Mouse (Mus musculus) intestine, postnatal 0 days (tissue): ENCODE data around the gene Zfp473. TPM values are rescaled to one million over a fixed set of nuclear protein-coding genes. Genes with fewer than 3 reads are reported as not detected.
A peak's percentile ranks its signal among the peaks of the same experiment; 100 is the strongest.

Experiments
- ATAC-seq: fragments of 200-750 bp; cut with Nextera tagmentation; 2 replicates; pipeline ENCODE4 v1.8.0; 2017; ENCODE audit warnings: mild to moderate bottlenecking, moderate TSS enrichment, moderate library complexity
- H3K27ac ChIP-seq: fragments of 300-500 bp; sonication (generic); 2 replicates; pipeline ENCODE4 v1.5.1; 2014; ENCODE audit warnings: mild to moderate bottlenecking, low read depth, low read length, moderate library complexity
- H3K27me3 ChIP-seq: fragments of 300-500 bp; sonication (generic); replicated peaks from 2 replicates; pipeline ENCODE4 v1.6.1; 2014; ENCODE audit warnings: low read length, mixed read lengths; ENCODE audit not compliant: control insufficient read depth, insufficient read depth
- H3K36me3 ChIP-seq: fragments of 300-500 bp; sonication (generic); 2 replicates; pipeline ENCODE4 v1.6.1; 2014; ENCODE audit warnings: mild to moderate bottlenecking, moderate library complexity; ENCODE audit not compliant: control insufficient read depth, insufficient read depth
- H3K4me1 ChIP-seq: fragments of 300-500 bp; sonication (generic); replicated peaks from 2 replicates; pipeline ENCODE4 v1.6.1; 2014; ENCODE audit warnings: antibody characterized with exemption, low read length, mixed read lengths; ENCODE audit not compliant: control insufficient read depth, insufficient read depth
- H3K4me2 ChIP-seq: fragments of 300-500 bp; sonication (generic); replicated peaks from 2 replicates; pipeline ENCODE4 v1.6.1; 2014; ENCODE audit warnings: low read depth, mild to moderate bottlenecking, moderate library complexity
- H3K4me3 ChIP-seq: fragments of 300-500 bp; sonication (generic); 2 replicates; pipeline ENCODE4 v1.5.1; 2014; ENCODE audit warnings: low read depth, low read length
- H3K9ac ChIP-seq: fragments of 300-500 bp; sonication (generic); 2 replicates; pipeline ENCODE4 v1.6.1; 2014; ENCODE audit warnings: mild to moderate bottlenecking, low read depth, low read length
- H3K9me3 ChIP-seq: fragments of 300-500 bp; sonication (generic); 2 replicates; pipeline ENCODE4 v1.6.1; 2016; ENCODE audit warnings: mixed run types; ENCODE audit not compliant: control insufficient read depth
- CTCF ChIP-seq: sonication (generic); IDR thresholded peaks from 2 replicates; pipeline ENCODE4 v1.5.1; 2016; ENCODE audit warnings: low read depth, mild to moderate bottlenecking, control low read depth, antibody characterized with exemption, moderate library complexity
- WGBS: fragments of 180-500 bp; shearing (Covaris S2); extraction: QIAGEN DNeasy Blood & Tissue Kit; methylation state at CpG from one replicate; pipeline ENCODE4 v1.1.7; 2014; 5-methylcytosine and 5-hydroxymethylcytosine counted together
- polyA plus RNA-seq: library from polyadenylated mRNA; unstranded; fragments of >200 nt; fragmentation: Nextera tagmentation; extraction: Ambion mirVana; gene quantifications from 2 replicates; pipeline ENCODE4 v1.2.1, GENCODE M21; 2015

Gene Zfp473
- polyA plus RNA-seq, 1 experiment from 2014 or later, result 0.26 TPM

DNA sequence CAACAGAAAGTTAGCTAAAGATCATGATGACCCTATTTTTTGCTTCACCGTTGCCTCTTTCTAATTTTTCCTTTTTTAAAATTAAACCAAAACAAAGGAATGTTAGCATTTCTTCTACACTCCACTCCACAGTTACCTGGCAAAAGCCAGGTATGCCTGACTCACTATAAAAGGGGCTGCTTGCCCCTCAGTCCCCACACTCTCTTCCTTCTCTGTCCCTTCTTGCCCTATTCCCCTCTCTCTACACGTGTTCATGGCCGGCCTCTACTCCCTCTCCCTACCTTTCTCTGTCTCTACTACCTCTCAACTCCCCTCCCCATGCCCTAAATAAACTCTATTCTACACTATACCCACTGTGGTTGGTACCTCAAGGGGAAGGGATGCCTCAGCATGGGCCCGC, 3.7 kb downstream of the Zfp473 start:
- ATAC-seq, result no peak
- Histone ChIP-seq H3K36me3 (peaks cover 2% of the 10 kb centered on the region; the same call in 1 of the 2 replicates), H3K4me2 (peak overlapping the region; percentile 73; the same call in 1 of the 2 replicates), H3K4me1 (peaks cover 5% of the 10 kb centered on the region; the same call in 1 of the 2 replicates), H3K4me3 (no peak overlapping the region), H3K27ac (no peak overlapping the region), H3K9me3 (no peaks in the 10 kb centered on the region), H3K9ac (no peak overlapping the region), H3K27me3 (no peaks in the 10 kb centered on the region)
- TF ChIP-seq CTCF, result no peak
- 65% methylated on average over 4 of the region's 4 CpGs for WGBS

DNA sequence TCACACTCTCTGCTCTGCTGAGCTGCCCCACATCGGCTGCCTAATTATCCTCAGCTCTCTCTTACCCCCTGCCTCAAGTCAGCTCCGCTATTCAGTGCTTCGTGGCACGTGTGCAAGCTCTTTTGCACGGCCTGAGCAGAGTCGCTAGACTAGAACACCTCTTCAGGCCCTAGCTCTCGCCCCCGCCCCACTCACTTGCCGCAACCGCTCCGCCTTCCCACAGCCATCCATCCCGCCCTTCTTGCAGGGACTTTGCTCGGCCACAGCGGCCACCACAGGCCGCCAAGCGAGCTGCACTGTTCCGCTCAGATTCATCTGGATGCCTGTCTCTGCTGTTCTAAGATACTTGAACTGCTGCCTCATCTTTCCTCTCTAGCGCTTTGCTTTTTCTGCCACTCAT, 5.8 kb downstream of the Zfp473 start:
- Histone ChIP-seq H3K9ac (no peak overlapping the region), H3K4me1 (peaks cover 5% of the 10 kb centered on the region; the same call in 1 of the 2 replicates), H3K27ac (no peak overlapping the region), H3K9me3 (no peaks in the 10 kb centered on the region), H3K4me2 (peak overlapping the region; percentile 71), H3K4me3 (peak overlapping the region; percentile 33), H3K27me3 (no peaks in the 10 kb centered on the region), H3K36me3 (no peaks in the 10 kb centered on the region)
- peak; percentile 41 for ATAC-seq
- under 1% methylated on average over 18 of the region's 18 CpGs for WGBS
- TF ChIP-seq CTCF, result peak; percentile 89

DNA sequence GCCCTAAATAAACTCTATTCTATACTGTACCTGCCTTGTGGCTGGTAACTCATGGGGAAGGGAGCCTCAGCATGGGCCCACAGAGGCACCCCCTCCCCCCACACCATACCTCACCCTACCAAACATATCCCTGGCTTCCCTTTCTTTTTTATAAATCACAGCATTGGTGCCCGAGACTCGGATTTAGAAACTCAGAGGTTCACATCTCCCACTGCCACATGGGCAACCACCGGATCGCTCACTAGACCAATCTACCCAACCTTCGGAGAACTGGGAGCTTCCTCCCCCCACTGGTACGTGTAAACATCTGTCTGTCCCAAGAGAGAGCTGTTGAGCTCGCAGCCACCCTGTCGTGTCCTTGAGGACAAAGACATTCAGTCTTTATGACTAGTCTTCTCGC, 6.6 kb downstream of the Zfp473 start:
- no peak overlapping the region for H3K9ac ChIP-seq
- H3K27me3 ChIP-seq, result no peaks in the 10 kb centered on the region
- peaks cover 3% of the 10 kb centered on the region; the same call in 1 of the 2 replicates for H3K36me3 ChIP-seq
- no peaks in the 10 kb centered on the region for H3K9me3 ChIP-seq
- H3K4me1 ChIP-seq, result peaks cover 3% of the 10 kb centered on the region; the same call in 1 of the 2 replicates
- no peak overlapping the region for H3K4me2 ChIP-seq
- H3K27ac ChIP-seq, result no peak overlapping the region
- TF ChIP-seq CTCF, result no peak
- WGBS, result 51% methylated on average over 9 of the region's 9 CpGs
- no peak overlapping the region for H3K4me3 ChIP-seq
- ATAC-seq, result no peak

DNA sequence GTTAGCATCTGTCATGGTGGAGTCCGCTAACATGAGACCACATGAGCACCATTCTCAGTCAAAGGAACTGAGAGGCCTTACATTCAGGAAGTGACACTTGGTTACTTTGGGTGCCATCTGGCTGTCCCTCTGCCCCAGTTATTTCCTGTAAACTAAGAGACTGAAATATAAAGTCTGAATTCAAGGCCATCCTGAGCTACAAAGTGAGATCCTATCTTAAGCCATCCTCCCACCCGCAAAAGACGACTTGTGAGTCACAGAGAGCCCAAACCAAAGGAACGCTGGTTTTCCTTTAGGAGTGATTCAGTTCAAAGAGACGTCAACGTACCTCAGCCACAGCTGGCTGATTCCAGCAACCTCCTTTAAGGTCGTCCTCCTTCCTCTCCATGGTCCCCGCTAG, 9.5 kb downstream of the Zfp473 start:
- no peak for ATAC-seq
- WGBS, result 86% methylated on average over 8 of the region's 8 CpGs
- H3K4me1 ChIP-seq, result no peaks in the 10 kb centered on the region

DNA sequence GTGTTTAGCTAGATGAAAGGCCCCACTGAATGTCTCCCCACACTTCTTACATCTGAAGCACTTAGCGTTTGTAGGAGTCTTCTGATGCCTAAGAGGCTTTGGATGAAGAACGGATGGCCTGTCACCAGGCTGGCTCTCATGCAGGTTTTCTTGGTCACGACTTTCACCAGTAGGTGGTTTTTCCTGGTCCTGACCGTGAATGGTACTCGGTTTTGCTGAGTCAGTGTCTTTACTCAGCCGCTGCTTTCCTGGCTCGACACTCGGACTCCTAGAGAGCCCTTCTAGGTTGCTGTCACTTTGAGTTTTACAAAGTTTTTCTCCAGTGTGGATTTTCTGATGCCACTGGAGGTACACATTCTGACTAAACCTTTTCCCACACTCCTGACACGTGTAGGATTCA, 17.1 kb downstream of the Zfp473 start:
- WGBS, result 86% methylated on average over 9 of the region's 9 CpGs

More for the DNA sequence above, 9.5 kb downstream of the Zfp473 start:
- Histone ChIP-seq H3K4me3 (no peak overlapping the region), H3K9ac (no peak overlapping the region), H3K27ac (no peak overlapping the region), H3K9me3 (no peaks in the 10 kb centered on the region), H3K36me3 (peaks cover 3% of the 10 kb centered on the region; the same call in 1 of the 2 replicates), H3K27me3 (no peaks in the 10 kb centered on the region), H3K4me2 (no peak overlapping the region)
- no peak for TF ChIP-seq CTCF

DNA sequence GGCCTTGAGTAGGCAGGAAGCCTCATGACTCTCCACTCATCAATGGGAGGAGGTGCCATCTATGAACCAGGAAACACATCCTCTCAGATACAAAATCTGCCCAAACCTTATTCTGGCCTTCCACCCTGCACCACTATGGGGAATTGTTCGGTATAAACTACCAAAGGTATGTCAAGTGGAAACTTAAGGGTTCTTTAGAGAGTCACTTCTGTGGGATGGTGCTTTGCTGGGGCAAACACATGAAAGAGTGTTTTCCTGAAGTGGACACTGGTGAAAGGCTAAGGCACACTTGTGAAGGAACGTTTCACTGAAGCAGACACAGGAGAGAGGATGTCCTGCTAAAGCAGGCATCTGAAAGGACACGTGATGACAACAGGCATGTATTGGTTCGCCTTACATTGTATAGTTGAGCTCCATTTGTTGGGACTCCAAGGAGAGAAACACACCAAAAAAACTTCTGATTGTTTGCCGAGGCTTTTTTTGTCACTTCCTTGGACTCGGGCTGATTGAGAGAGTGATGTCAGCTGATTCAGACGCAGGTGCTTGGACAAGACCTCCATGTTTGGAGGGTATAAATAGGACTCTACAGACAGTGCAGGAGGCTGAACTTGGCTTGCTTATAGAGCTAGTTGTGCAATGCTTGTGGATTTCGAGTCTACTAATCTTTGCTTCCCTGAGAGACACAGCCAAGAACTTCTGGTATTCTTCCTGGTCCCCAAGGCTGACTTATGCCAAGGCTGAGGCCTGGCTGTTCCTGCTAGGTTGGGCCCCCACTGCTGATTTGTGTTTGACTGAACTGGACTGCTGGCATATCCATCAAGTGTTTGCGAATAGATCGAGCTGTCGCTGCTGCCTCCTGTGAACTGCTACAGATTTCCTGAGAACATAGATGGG, 22.5 kb downstream of the Zfp473 start:
- 84% methylated on average over 11 of the region's 11 CpGs for WGBS
- no peak overlapping the region for H3K27ac ChIP-seq
- H3K36me3 ChIP-seq, result peaks cover 7% of the 10 kb centered on the region; the same call in 1 of the 2 replicates
- H3K4me3 ChIP-seq, result no peak overlapping the region
- no peaks in the 10 kb centered on the region for H3K9me3 ChIP-seq
- TF ChIP-seq CTCF, result no peak
- H3K27me3 ChIP-seq, result no peaks in the 10 kb centered on the region
- no peak for ATAC-seq
- no peak overlapping the region for H3K4me2 ChIP-seq
- H3K9ac ChIP-seq, result no peak overlapping the region
- H3K4me1 ChIP-seq, result no peaks in the 10 kb centered on the region; the same call in 1 of the 2 replicates

More for the DNA sequence above, 17.1 kb downstream of the Zfp473 start:
- H3K4me2 ChIP-seq, result no peak overlapping the region
- H3K9ac ChIP-seq, result no peak overlapping the region
- no peak for ATAC-seq
- peaks cover 10% of the 10 kb centered on the region; the same call in 1 of the 2 replicates for H3K36me3 ChIP-seq
- no peaks in the 10 kb centered on the region for H3K27me3 ChIP-seq
- H3K4me3 ChIP-seq, result no peak overlapping the region
- TF ChIP-seq CTCF, result no peak
- H3K4me1 ChIP-seq, result no peaks in the 10 kb centered on the region
- no peaks in the 10 kb centered on the region for H3K9me3 ChIP-seq
- H3K27ac ChIP-seq, result no peak overlapping the region
